Comparison of ENCODE assay signal across 16 mouse cellular contexts in genomic region chr2:161865231-161865630, GRCm38 (mm10).
DNase-seq lines count a peak whose midpoint lies in the region; ATAC-seq lines count a peak whose summit lies in the region.
"Had no signal": no experiment of that assay in that cellular context is flagged by ENCODE, and none has a peak within 500 bp of the region (broad histone marks: within the 10 kb centered on the region; RNA-seq: fewer than 3 reads in every experiment).

No protein-coding gene starts in this region.

- 61% methylated on average over 4 of the region's 4 CpGs for WGBS in midbrain, embryonic 14.5 days
- 71% methylated on average over 4 of the region's 4 CpGs for WGBS in midbrain, embryonic 11.5 days

- H3K9me3 ChIP-seq in midbrain, embryonic 14.5 days (ENCODE audit: control insufficient read depth, low read length): no peaks in the 10 kb centered on the region
- no peaks in the 10 kb centered on the region for H3K9me3 ChIP-seq in midbrain, embryonic 11.5 days (ENCODE audit: control insufficient read depth, low read length)
- H3K9me3 ChIP-seq: embryonic facial prominence, embryonic 10.5 days; forebrain, embryonic 13.5 days; heart, embryonic 13.5 days; hindbrain, embryonic 15.5 days had no signal

- no peak overlapping the region for H3K27ac ChIP-seq in midbrain, embryonic 14.5 days (replicated peaks; ENCODE audit: low read depth, low read length)
- H3K27ac ChIP-seq in midbrain, embryonic 11.5 days (ENCODE audit: low read depth, low read length): no peak overlapping the region
- H3K27ac ChIP-seq: embryonic facial prominence, embryonic 10.5 days; forebrain, embryonic 13.5 days; heart, adult 2 months; heart, embryonic 13.5 days; hindbrain, embryonic 15.5 days had no signal

- H3K36me3 ChIP-seq in midbrain, embryonic 14.5 days (ENCODE audit: control insufficient read depth, insufficient read depth, low read length): no peaks in the 10 kb centered on the region
- no peaks in the 10 kb centered on the region for H3K36me3 ChIP-seq in midbrain, embryonic 11.5 days (ENCODE audit: control insufficient read depth, insufficient read depth, low read length)
- H3K36me3 ChIP-seq: embryonic facial prominence, embryonic 10.5 days; heart, embryonic 13.5 days; hindbrain, embryonic 15.5 days had no signal

- no peak for ATAC-seq in midbrain, embryonic 14.5 days (ENCODE audit: low FRiP score, low TSS enrichment)
- no peak for ATAC-seq in midbrain, embryonic 11.5 days (ENCODE audit: low FRiP score)
- ATAC-seq: forebrain, embryonic 13.5 days; forebrain, postnatal 0 days had no signal

- H3K4me2 ChIP-seq in midbrain, embryonic 14.5 days (ENCODE audit: low read length): no peak overlapping the region
- no peak overlapping the region for H3K4me2 ChIP-seq in midbrain, embryonic 11.5 days
- H3K4me2 ChIP-seq: forebrain, embryonic 13.5 days; heart, embryonic 13.5 days; hindbrain, embryonic 15.5 days had no signal

- no peak overlapping the region for H3K4me3 ChIP-seq in midbrain, embryonic 14.5 days (replicated peaks; ENCODE audit: low read depth, low read length)
- no peak overlapping the region for H3K4me3 ChIP-seq in midbrain, embryonic 11.5 days (ENCODE audit: low read depth, low read length)
- H3K4me3 ChIP-seq: embryonic facial prominence, embryonic 10.5 days; forebrain, embryonic 13.5 days; heart, adult 2 months; heart, embryonic 13.5 days; hindbrain, embryonic 15.5 days had no signal

- DNase-seq in cerebellum, postnatal 10 days: peak; percentile 31 to 42
- DNase-seq in cerebellum, adult 11-12 months: no peak
- DNase-seq in midbrain, embryonic 14.5 days: peak; percentile 23
- DNase-seq in midbrain, embryonic 11.5 days (ENCODE audit: low spot score, missing footprints): no peak
- peak; percentile 3 for DNase-seq in adrenal gland, adult 8-10 months
- DNase-seq in heart, adult 8-10 months (ENCODE audit: low spot score): no peak
- DNase-seq in liver: no peak
- DNase-seq: cerebellum, adult 8-10 months; forebrain, postnatal 0 days; gastrocnemius, postnatal 14 days; heart, adult 2 months; heart, postnatal 36 days had no signal

- no peak overlapping the region for H3K9ac ChIP-seq in midbrain, embryonic 14.5 days (replicated peaks; ENCODE audit: low read length)
- H3K9ac ChIP-seq in midbrain, embryonic 11.5 days (ENCODE audit: low read length): no peak overlapping the region
- H3K9ac ChIP-seq: forebrain, embryonic 13.5 days; forebrain, postnatal 0 days; heart, embryonic 13.5 days; hindbrain, embryonic 15.5 days had no signal

- H3K27me3 ChIP-seq in midbrain, embryonic 14.5 days (ENCODE audit: control insufficient read depth, insufficient read depth, low read length): no peaks in the 10 kb centered on the region
- H3K27me3 ChIP-seq in midbrain, embryonic 11.5 days (ENCODE audit: control insufficient read depth, insufficient read depth, low read length): no peaks in the 10 kb centered on the region
- H3K27me3 ChIP-seq: forebrain, embryonic 13.5 days; heart, embryonic 13.5 days; hindbrain, embryonic 15.5 days had no signal

- no peaks in the 10 kb centered on the region for H3K4me1 ChIP-seq in midbrain, embryonic 14.5 days (ENCODE audit: control insufficient read depth, insufficient read depth, low read length)
- no peaks in the 10 kb centered on the region for H3K4me1 ChIP-seq in midbrain, embryonic 11.5 days (ENCODE audit: control insufficient read depth, insufficient read depth, low read length)
- H3K4me1 ChIP-seq: embryonic facial prominence, embryonic 10.5 days; heart, embryonic 13.5 days; hindbrain, embryonic 15.5 days had no signal

Comparison
In these comparisons a context has a peak if more than half of its experiments do, and no peak if none do; other contexts are left out.
1. DNase-seq: peak in cerebellum, postnatal 10 days (2 of 2), midbrain, embryonic 14.5 days (single experiment) and adrenal gland, adult 8-10 months (single experiment); none in cerebellum, adult 11-12 months (single experiment), midbrain, embryonic 11.5 days (single experiment), heart, adult 8-10 months (single experiment) and liver (single experiment).